Mouse (Mus musculus) left cerebral cortex, postnatal 36 days (tissue): ENCODE data around the gene Prpsap2. TPM values are rescaled to one million over a fixed set of nuclear protein-coding genes. Genes with fewer than 3 reads are reported as not detected.
"Not testable (repeated sequence)": the region's sequence is repeated elsewhere in the genome, so short reads cannot be mapped to it uniquely, and the experiment has no call there.

Experiments used
- DNase-seq, 2 experiments: peaks; one replicate each; pipeline ENCODE4 v3.0.0; 2021 to 2022; ENCODE audit warnings: low spot score in 2 of 2, mixed read lengths in 1 of 2
- intact Hi-C: fragments of 180-260 bp; cut with DNase I; formaldehyde crosslinking; loops from one replicate; pipeline ENCODE4 v1.15.1; 2025
- total RNA-seq, 2 experiments: library from RNA; stranded (reverse); gene quantifications; 2 replicates each; pipeline ENCODE4 v1.2.3; 2021

The Prpsap2 gene
- 10 to 100 TPM; 38.0 to 38.4 TPM for total RNA-seq

DNA sequence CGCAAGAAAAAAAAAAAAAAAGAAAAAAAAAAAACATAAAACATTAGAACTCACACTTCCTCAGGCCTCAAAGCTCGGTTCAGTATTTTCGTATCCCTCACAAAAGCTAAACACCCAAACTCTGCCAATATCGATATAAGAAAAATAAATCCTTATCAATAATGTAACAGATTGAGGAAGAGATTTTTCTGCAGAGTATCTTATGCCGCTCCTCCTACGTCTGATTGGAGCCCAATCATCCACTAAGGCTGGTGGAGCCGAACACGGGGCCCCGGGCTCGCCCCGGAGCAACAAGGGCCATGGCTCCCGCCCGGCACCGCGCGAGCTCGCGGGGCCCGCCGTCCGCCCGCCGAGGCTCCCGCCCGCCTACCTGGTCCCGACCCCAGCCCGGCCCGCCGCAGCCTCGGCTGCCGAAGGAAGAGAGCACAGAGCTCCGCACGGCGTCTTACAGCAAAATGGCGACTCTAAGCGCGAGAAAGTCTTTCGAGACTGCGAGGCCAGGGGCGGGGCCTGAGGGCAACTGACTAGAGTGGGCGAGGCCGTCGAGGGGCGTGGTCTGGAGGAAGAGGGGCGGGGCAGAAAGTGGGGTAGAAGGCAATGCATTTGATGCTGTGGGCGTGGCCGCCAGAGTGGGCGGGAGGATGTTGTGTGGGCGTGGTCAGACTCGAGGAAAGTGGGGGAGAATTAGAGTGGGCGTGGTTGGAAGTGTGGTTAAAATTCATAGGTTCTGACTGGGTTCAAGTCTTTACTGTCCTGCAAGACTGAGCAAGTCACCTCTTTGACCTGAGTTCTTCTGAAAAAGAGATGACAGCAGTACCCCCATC, at the start of gene Prpsap2:
Gene Prpsap2, minus strand, starts transcription at position 505 of the 824 bp plus-strand sequence.
- intact Hi-C loops, result no loop called here
- DNase-seq, result peak; percentile 92 to 95

DNA sequence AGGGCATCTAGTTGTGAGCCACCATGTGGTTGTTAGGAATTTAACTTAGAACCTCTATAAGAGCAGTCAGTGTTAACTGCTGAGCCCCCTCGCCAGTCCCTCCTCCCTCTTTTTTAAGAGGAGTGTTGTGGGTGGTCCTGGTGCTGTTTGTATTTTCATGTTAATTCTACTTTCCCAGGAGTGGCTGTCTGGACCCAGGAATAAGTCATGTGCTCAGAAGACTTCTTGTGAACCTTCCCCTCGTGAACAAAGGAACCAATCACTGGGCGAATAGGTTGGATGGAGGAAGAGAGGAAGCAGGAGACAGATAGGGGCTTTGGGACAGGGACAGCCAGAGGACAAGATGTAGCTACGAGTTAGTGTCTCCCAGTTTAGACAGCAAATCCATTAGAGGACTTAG, 47.9 kb upstream of the Prpsap2 start:
- no peak for DNase-seq
- intact Hi-C loops, result no loop called here

DNA sequence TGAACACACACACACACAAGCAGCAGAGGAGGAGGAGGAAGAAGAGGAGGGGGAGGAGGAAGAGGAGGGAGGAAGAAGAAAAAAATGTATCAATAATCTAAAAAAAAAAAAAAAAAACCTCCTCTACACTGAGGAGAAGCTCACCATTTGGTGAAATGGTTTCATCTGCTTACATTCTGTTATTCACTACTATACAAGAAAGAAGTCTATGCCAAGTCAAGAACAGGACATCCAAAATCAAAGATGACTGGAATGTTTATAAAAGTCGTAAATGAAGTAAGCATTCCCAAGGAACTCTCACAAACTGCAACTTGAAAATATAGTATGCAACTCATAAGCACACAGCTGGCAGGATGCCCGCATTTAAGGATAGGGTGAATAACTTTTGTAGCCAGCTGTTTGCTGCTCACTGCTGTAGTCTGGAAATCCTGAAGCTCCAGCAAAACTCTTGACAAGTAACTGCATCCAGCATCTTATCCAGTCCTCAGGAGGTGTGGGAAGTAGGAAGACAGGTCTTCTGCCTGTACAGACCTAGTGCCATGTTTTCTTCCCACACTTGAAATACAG, 46.7 kb upstream of the Prpsap2 start:
- intact Hi-C loops, result no loop called here
- DNase-seq, result no peak

DNA sequence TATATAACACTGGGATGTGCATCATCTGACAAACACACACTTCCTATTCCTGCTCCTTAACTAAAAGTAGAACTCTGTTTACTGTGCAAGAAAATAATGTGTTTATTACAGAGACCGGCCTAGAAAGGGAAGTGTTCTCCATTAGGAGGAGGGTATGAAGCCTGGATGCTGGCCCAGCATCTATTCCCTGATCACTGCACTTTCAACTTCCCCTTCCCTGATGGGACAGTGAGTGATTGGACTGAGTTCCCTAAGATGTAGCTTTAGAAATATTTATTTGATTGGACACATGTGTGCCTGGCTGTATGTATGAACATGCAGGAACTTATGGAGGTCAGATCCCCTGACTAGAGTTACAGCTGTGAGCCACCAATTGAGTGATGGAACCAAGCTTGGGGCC, 31.6 kb upstream of the Prpsap2 start:
- intact Hi-C loops, result no loop called here
- no peak for DNase-seq

DNA sequence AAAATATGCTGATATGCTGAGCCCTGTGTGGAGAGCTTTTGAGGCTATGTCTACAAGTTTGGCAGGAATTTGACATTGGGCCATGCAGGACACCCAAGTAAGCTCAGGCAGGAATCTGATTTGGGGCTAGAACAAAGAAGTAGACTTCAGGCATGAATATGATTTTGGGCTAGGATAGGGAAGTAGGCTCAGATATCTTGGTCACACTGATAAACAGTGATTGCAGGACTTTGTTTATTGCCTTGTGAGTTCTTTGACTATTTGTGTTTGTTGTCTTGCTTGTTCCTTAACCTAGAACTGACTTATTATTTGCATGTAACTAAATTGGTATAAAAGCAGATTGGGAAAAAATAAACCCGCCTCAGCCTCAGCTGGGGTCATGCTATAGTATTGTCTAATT, 26.7 kb upstream of the Prpsap2 start:
- no peak for DNase-seq
- intact Hi-C loops, result no loop called here

DNA sequence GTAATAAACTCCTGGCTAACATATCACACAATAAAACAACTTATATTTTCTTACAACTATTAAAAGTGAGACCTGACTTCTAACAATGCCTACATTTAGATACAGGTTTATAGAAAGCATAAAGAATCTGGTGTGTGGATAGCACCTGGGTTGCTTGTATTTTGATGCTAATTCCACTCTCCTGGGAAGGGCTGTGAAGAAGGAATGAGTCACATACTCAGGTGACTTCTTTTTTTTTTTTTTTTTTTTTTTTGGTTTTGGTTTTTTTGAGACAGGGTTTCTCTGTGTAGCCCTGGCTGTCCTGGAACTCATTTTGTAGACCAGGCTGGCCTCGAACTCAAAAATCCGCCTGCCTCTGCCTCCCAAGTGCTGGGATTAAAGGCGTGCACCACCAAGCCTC, 20.6 kb upstream of the Prpsap2 start:
- intact Hi-C loops, DNase-seq: not testable (repeated sequence)

DNA sequence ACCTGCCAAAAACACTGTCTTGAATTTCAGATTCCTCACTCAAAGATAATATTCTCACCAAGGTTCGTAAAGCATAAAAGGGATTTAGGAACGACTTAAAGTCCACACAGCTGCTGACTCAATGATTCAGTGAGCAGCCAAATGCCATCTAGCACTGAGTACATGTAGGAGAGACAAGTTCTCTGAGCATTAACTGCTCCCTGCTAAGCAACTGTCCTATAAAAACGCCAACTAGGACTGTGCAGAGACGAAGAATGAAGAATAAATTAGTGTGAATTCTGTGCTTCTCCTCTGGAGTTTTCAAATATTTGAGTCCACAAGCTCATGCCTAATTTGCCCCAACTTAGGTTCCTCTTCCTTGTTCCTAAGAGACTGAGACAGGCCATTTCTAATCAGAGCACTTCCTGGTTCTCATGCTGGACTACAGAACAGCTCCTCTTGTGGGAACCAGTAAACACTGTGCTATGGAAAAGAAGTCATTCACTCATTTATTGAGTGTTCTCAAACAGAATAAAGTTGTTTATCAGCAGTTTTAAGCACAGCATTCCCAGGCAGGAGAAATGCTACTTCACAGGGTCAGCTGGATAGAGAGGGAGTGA, 12.8 kb upstream of the Prpsap2 start:
- intact Hi-C loops, result no loop called here
- peak in 1 of 2 experiments; percentile 23 for DNase-seq

DNA sequence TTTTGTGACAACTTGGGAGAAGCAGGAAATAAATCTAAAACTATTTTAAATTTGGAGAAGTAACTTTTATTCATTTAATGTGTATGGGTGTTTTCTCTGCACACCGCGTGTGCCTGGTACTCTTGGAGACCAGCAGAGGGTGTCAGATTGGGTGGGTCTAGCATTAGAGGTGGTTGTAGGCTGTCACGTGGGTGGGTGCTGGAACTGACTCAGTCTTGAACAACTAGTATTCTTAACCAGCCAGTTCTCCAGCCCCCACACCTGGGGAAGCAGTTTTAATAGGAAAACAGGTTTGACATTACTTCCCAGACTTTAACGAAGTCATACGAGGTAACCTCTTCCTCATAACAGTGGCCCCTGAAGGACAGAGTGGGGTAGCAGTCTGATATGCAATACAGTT, 1.4 kb downstream of the Prpsap2 start:
- intact Hi-C loops, result no loop called here
- peak in 1 of 2 experiments; percentile 32 for DNase-seq

DNA sequence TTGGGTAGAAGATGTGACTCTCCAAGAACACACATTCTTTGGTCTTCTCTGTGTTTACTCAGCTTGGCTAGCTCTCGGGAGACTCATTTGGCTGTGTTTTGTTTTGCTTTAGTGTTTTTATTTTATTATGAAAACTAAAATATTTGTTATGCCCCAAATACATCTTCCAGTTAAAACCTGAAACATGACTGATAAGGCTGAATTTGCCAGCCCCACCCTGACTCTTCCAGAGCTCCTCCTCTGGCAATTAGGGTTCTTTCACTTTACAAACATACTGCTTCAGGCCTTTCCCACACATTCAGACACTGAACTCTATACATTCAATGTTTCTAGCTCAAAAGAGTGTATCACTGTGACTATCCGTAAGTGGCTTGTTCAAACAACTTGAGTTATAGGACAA, 4.7 kb downstream of the Prpsap2 start:
- intact Hi-C loops, result no loop called here
- no peak for DNase-seq

DNA sequence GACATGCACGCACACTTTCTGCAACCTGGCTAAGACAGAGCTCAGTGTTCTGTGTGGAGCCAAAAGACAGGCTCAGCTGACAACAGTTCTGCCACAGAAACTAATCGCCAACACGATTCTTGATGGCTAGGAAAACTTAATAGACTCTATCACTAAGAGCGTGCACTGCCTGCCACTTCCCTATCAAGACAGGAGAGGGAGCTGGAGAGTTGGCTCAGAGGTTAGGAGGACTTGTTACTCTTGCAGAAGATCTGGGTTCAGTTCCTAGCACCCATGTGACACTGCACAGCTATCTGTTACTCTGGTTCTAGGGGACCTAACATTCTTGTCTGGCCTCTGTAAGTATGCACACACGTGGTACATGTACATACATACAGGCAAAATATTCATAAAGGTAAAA, 10.3 kb downstream of the Prpsap2 start:
- no peak for DNase-seq
- intact Hi-C loops, result no loop called here

DNA sequence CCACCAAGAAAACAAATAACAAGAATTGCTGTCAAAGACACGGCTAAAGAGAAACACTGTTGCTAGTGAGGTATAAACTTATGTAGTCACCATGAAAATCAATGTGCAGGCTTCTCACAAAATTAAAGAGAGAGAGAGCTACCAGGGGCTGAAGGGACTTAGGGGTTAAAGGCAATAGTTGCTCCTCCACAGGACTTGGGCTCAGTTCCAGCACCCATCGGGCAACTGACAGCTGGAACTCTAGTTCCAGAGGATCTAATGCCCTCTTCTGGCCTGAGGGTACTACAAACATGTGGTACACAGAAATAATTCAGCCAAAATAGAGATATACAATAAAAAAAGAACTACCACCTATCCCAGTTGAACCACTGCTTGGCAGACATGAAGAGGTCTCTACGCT, 14.7 kb downstream of the Prpsap2 start:
- intact Hi-C loops, result no loop called here

DNA sequence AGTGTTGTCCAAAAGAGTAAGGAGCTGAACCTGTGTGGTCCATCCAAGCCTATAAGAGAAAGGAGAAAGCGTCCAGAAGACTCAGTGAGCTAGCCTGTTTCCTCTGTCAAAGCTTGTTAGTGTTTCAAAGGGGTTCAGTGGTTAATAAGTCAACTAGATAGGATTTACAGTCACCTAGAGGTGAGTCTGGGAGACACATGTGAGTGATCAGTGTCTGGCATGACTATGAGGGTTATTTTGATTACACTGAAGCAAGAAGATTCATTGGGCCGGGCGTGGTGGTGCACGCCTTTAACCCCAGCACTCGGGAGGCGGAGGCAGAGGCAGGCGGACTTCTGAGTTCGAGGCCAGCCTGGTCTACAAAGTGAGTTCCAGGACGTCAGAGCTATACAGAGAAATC, 16.1 kb downstream of the Prpsap2 start:
- intact Hi-C loops, result no loop called here
- no peak for DNase-seq

More for the DNA sequence above, 14.7 kb downstream of the Prpsap2 start:
- no peak for DNase-seq

DNA sequence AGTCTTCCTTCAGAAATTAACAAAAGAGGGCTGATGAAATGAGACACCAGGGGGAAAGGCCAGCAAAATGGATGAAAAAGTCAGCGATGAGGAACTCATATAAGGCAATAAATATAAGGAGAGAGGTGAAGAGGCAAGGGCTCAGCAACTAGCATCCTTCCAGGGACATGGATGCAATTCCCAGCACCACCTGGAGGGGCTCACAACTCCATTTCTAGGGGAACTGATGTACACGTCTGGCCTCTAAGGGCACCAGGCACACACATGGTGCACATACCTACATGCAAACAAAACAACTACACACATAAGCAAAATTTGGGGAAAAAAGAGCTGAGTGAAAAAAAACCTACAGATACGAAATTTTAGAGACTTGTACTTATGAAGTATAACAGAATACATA, 17.4 kb downstream of the Prpsap2 start:
- DNase-seq, result no peak
- intact Hi-C loops, result no loop called here

DNA sequence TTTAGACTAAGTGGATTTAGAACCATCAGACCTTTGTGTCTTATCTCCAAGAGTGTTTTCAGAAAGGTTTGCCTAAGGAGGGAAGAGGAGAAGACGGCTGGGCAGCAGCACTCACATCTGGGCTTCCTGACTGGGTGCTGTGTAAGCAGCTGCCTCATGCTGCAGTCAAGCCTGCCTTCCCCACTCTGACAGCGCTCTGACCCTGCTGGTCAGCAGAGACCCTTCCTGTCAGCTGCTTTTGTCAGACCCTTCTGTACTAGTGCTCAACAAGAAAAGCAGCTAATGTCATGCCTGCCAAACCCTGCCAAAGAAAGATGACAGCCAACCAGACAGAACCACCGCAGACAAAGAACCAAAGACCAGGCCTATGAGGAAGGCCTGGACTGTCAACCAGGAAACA, 18.1 kb downstream of the Prpsap2 start:
- intact Hi-C loops, result no loop called here
- DNase-seq, result no peak

DNA sequence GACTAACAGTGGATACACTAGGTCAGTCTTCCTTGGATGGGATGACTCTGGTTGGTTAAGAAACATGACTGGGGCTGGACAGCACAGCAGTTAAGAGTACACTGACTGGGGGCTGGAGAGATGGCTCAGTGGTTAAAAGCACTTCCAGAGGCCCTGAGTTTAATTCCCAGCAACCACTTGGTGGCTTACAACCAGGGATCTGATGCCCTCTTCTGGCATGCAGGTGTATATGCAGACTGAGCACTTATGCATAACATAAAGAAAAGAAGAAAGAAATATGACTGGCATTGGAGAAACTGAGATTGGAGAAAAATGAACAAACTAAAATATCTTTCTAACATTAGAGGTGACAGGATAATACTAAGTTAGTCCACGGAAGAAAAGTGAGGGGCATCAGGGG, 21.4 kb downstream of the Prpsap2 start:
- DNase-seq, result no peak
- intact Hi-C loops, result no loop called here

DNA sequence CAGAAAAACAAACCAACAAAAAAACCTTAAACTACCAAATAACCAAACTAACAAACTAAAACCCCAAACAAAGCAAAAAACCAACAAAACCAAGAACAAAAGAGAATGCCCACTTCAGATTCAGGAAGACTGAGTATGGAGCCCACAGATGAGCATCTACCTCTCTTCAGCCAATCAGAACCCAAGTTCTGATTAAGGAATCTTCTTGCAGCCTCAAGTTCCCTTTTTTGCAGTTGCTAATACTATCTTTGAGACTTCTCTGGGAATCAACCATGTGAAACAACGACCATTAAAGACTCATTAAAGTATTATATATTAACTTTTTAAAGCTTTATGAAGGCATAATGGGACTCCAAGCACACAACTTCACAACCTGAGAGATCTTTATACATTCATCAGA, 24.6 kb downstream of the Prpsap2 start:
- intact Hi-C loops, result no loop called here
- no peak for DNase-seq

DNA sequence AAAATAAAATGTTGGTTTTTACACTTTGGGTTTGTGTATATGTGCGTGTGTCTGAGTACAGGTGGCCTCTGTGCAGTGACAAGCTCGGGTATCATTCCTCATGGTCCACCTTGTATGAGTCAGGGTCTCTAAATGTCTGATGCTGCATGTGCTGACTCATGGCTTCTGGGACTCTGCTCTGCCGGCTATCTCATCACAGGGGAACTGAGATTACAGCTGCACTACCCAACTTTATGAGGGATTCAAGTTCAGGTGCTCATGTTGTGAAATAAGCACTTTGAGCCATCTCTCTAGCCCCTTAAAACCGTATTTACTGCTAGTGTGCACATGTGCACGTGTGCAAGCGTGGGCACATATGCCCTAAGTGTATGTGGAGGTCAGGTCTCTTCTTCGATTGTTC, 29.2 kb downstream of the Prpsap2 start:
- DNase-seq, result no peak
- intact Hi-C loops, result no loop called here

DNA sequence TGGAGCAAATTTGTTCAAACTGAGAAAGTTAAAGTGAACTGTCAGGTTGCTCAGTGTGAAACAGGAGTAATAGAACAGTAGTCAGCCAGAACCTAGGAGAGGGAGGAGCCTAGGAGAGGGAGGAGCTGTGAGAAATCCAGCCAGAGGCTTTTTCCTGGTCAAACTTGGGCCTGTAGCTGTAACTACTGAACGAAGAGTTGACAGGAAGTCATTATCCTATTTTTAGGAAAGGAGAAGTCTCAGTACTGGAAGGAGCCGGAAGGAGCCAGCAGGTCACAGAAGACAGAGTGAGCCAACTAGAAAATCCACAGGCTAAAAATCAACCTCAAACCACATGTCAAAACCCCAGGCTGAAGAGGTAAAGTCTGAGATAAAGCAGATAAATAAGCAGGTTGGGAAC, 33.9 kb downstream of the Prpsap2 start:
- intact Hi-C loops, result no loop called here
- DNase-seq, result no peak

DNA sequence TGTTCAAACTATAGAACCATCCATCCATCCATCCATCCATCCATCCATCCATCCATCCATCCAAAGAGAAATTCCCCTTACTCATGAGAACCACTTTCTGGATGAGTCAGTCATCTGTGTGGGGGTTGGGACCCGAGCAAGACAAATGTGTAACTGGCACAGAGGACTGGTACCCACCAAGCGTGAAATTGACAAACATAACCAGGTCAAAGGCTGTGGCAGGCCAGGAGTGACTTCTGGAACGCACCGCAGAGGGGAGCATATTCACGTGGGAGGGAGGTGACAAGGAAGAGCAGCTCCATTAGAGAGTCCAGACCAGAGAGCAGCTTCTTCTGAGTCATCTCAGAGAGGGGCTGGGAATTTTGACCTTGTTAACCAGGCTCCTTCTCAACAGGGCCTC, 39.8 kb downstream of the Prpsap2 start:
- no peak for DNase-seq
- intact Hi-C loops, result no loop called here

DNA sequence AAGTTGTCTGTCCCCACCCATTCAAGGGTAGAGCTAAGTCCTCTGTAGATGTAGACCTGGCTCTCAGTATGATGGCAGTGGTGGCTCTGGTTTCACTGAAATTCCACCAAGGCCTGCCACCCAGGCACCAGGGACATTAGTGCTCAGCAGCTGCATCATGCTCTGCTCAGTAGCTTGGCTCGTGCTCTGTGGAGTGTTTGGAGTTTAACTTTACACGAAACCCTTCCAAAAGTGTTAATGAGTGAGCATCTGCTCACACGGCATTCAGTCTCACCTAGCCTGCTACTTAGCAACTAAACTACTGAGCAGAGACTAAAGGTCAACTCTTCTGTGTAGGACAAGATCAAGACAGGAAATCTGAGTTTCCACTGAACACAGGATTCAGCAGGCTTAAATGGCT, 41.3 kb downstream of the Prpsap2 start, which contains the start of gene Slc5a10:
Gene Slc5a10, minus strand, starts transcription at position 191 of the 400 bp plus-strand sequence.
- intact Hi-C loops, result no loop called here
- no peak for DNase-seq

DNA sequence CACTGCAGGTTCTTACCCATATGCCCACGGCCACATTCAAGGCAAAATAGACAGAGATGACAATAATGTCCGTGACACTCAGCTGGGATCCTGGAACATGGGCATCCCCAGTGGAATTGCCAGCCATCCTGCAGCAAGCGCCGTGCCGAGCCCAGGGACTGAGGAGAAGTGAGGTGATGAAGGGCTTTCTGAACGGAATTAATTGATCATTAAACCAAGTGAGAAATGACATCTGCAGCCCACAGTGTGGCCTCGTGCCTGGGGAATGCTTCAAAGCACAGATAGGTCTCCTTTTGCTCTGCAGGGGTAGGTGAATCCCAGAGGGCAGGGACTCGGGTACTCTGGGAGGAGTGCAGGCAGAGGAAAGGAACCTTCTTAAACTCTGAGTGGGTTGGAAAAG, 42.1 kb downstream of the Prpsap2 start:
- intact Hi-C loops, result no loop called here

More for the DNA sequence above, 42.1 kb downstream of the Prpsap2 start:
- DNase-seq, result no peak
